Mouse (Mus musculus): ENCODE measurements around the gene Cntn4. TPM values are rescaled to one million over a fixed set of nuclear protein-coding genes. Genes with fewer than 3 reads are reported as not detected.

The Cntn4 gene
- polyA plus RNA-seq, 1 experiment: not detected

GRCm38 (mm10) chr6:106580124-106580523 is 902.7 kb downstream of the Cntn4 start:
- no peak overlapping the region for H3K4me3 ChIP-seq (replicated peaks; ENCODE audit: control insufficient read depth, low read depth, low read length)
- WGBS: 65% methylated on average over 5 of the region's 5 CpGs
- H3K27ac ChIP-seq (ENCODE audit: control insufficient read depth, insufficient read depth, low read depth, low read length, poor library complexity): no peak overlapping the region
- TF ChIP-seq CTCF (IDR thresholded peaks at IDR 0.05; ENCODE audit: control insufficient read depth, insufficient read depth, low read length): no peak
- no peak for TF ChIP-seq POLR2A (IDR thresholded peaks at IDR 0.05; ENCODE audit: borderline replicate concordance, control insufficient read depth, low read depth, low read length)
- no peaks in the 10 kb centered on the region for H3K4me1 ChIP-seq (ENCODE audit: control insufficient read depth, insufficient read depth, low read length)

- no peak for TF ChIP-seq POLR2A (IDR thresholded peaks at IDR 0.05; ENCODE audit: borderline replicate concordance, control insufficient read depth, low read depth, low read length)
- no peak for TF ChIP-seq CTCF (IDR thresholded peaks at IDR 0.05; ENCODE audit: control insufficient read depth, insufficient read depth, low read length)
- WGBS: 33% methylated on average over 9 of the region's 9 CpGs
- no peak overlapping the region for H3K27ac ChIP-seq (ENCODE audit: control insufficient read depth, insufficient read depth, low read depth, low read length, poor library complexity)
- no peaks in the 10 kb centered on the region for H3K4me1 ChIP-seq (ENCODE audit: control insufficient read depth, insufficient read depth, low read length)
- H3K4me3 ChIP-seq (replicated peaks; ENCODE audit: control insufficient read depth, low read depth, low read length): no peak overlapping the region
These were observed 916.3 kb downstream of the Cntn4 start for GRCm38 (mm10) chr6:106593756-106594155.

- WGBS: 83% methylated on average over 3 of the region's 3 CpGs
- Histone ChIP-seq H3K4me1 (ENCODE audit: control insufficient read depth, insufficient read depth, low read length) (no peaks in the 10 kb centered on the region), H3K27ac (ENCODE audit: control insufficient read depth, insufficient read depth, low read depth, low read length, poor library complexity) (no peak overlapping the region), H3K4me3 (replicated peaks; ENCODE audit: control insufficient read depth, low read depth, low read length) (no peak overlapping the region)
- TF ChIP-seq CTCF (IDR thresholded peaks at IDR 0.05; ENCODE audit: control insufficient read depth, insufficient read depth, low read length) (no peak), POLR2A (IDR thresholded peaks at IDR 0.05; ENCODE audit: borderline replicate concordance, control insufficient read depth, low read depth, low read length) (no peak)
These were observed 939.6 kb downstream of the Cntn4 start for GRCm38 (mm10) chr6:106617081-106617480.

GRCm38 (mm10) chr6:106621188-106621749 is 943.8 kb downstream of the Cntn4 start:
- H3K4me1 ChIP-seq (ENCODE audit: control insufficient read depth, insufficient read depth, low read length): no peaks in the 10 kb centered on the region
- H3K4me3 ChIP-seq (replicated peaks; ENCODE audit: control insufficient read depth, low read depth, low read length): no peak overlapping the region
- WGBS: 66% methylated on average over 5 of the region's 5 CpGs
- H3K27ac ChIP-seq (ENCODE audit: control insufficient read depth, insufficient read depth, low read depth, low read length, poor library complexity): no peak overlapping the region
- TF ChIP-seq CTCF (IDR thresholded peaks at IDR 0.05; ENCODE audit: control insufficient read depth, insufficient read depth, low read length): no peak
- TF ChIP-seq POLR2A (IDR thresholded peaks at IDR 0.05; ENCODE audit: borderline replicate concordance, control insufficient read depth, low read depth, low read length): no peak

- Histone ChIP-seq H3K4me1 (ENCODE audit: control insufficient read depth, insufficient read depth, low read length) (no peaks in the 10 kb centered on the region), H3K4me3 (replicated peaks; ENCODE audit: control insufficient read depth, low read depth, low read length) (no peak overlapping the region), H3K27ac (ENCODE audit: control insufficient read depth, insufficient read depth, low read depth, low read length, poor library complexity) (no peak overlapping the region)
- WGBS: 76% methylated on average over 3 of the region's 3 CpGs
- TF ChIP-seq CTCF (IDR thresholded peaks at IDR 0.05; ENCODE audit: control insufficient read depth, insufficient read depth, low read length) (no peak), POLR2A (IDR thresholded peaks at IDR 0.05; ENCODE audit: borderline replicate concordance, control insufficient read depth, low read depth, low read length) (no peak)
These were observed 965.6 kb downstream of the Cntn4 start for GRCm38 (mm10) chr6:106643026-106643425.

- Histone ChIP-seq H3K27ac (ENCODE audit: control insufficient read depth, insufficient read depth, low read depth, low read length, poor library complexity) (no peak overlapping the region), H3K4me3 (replicated peaks; ENCODE audit: control insufficient read depth, low read depth, low read length) (no peak overlapping the region), H3K4me1 (ENCODE audit: control insufficient read depth, insufficient read depth, low read length) (no peaks in the 10 kb centered on the region)
- WGBS: 43% methylated on average over 5 of the region's 5 CpGs
- no peak for TF ChIP-seq POLR2A (IDR thresholded peaks at IDR 0.05; ENCODE audit: borderline replicate concordance, control insufficient read depth, low read depth, low read length)
- no peak for TF ChIP-seq CTCF (IDR thresholded peaks at IDR 0.05; ENCODE audit: control insufficient read depth, insufficient read depth, low read length)
These were observed 968.2 kb downstream of the Cntn4 start for GRCm38 (mm10) chr6:106645496-106646211.

- 37% methylated on average over 4 of the region's 4 CpGs for WGBS
- Histone ChIP-seq H3K4me1 (ENCODE audit: control insufficient read depth, insufficient read depth, low read length) (no peaks in the 10 kb centered on the region), H3K4me3 (replicated peaks; ENCODE audit: control insufficient read depth, low read depth, low read length) (no peak overlapping the region), H3K27ac (ENCODE audit: control insufficient read depth, insufficient read depth, low read depth, low read length, poor library complexity) (no peak overlapping the region)
- TF ChIP-seq POLR2A (IDR thresholded peaks at IDR 0.05; ENCODE audit: borderline replicate concordance, control insufficient read depth, low read depth, low read length) (no peak), CTCF (IDR thresholded peaks at IDR 0.05; ENCODE audit: control insufficient read depth, insufficient read depth, low read length) (no peak)
These were observed 969.5 kb downstream of the Cntn4 start for GRCm38 (mm10) chr6:106646945-106647344.

GRCm38 (mm10) chr6:106663780-106664651 is 986.6 kb downstream of the Cntn4 start:
- Histone ChIP-seq H3K27ac (ENCODE audit: control insufficient read depth, insufficient read depth, low read depth, low read length, poor library complexity) (no peak overlapping the region), H3K4me1 (ENCODE audit: control insufficient read depth, insufficient read depth, low read length) (no peaks in the 10 kb centered on the region), H3K4me3 (replicated peaks; ENCODE audit: control insufficient read depth, low read depth, low read length) (no peak overlapping the region)
- 23% methylated on average over 6 of the region's 6 CpGs for WGBS
- no peak for TF ChIP-seq POLR2A (IDR thresholded peaks at IDR 0.05; ENCODE audit: borderline replicate concordance, control insufficient read depth, low read depth, low read length)

All from bone marrow, adult 2 months (tissue).